Mouse (Mus musculus) C2C12 (cell line): Measurements from ENCODE around the gene Atcay. TPM values are rescaled to one million over a fixed set of nuclear protein-coding genes. Genes with fewer than 3 reads are reported as not detected.

Experiments used
- H3K27me3 ChIP-seq: one replicate; pipeline ENCODE4 v1.6.1; 2011; ENCODE audit not compliant: control insufficient read depth, insufficient read depth, insufficient read length
- H3K36me3 ChIP-seq: one replicate; pipeline ENCODE4 v1.6.1; 2011; ENCODE audit not compliant: control insufficient read depth, insufficient read depth
- H3K4me3 ChIP-seq: one replicate; pipeline ENCODE4 v1.5.1; 2011; ENCODE audit warnings: mild to moderate bottlenecking, control low read depth; ENCODE audit not compliant: poor library complexity, insufficient read depth, severe bottlenecking
- H3K79me2 ChIP-seq: one replicate; pipeline ENCODE4 v1.6.1; 2011; ENCODE audit not compliant: control insufficient read depth, insufficient read depth
- H3K79me3 ChIP-seq: one replicate; pipeline ENCODE4 v1.6.1; 2011; ENCODE audit warnings: low read depth, control low read depth
- H3ac ChIP-seq: one replicate; pipeline ENCODE3; 2011; ENCODE audit warnings: low read depth; ENCODE audit not compliant: control insufficient read depth, insufficient read length
- CEBPB ChIP-seq: IDR thresholded peaks from one replicate; pipeline ENCODE4 v1.6.1; 2011; ENCODE audit warnings: low read depth, mild to moderate bottlenecking, control low read depth, moderate library complexity
- CTCF ChIP-seq: IDR thresholded peaks from one replicate; pipeline ENCODE4 v1.5.1; 2011; ENCODE audit not compliant: control insufficient read depth, insufficient read depth, insufficient read length
- FOSL1 ChIP-seq: IDR thresholded peaks from one replicate; pipeline ENCODE4 v1.8.0; 2011; ENCODE audit warnings: mild to moderate bottlenecking, low read length; ENCODE audit not compliant: poor library complexity, insufficient read depth, severe bottlenecking
- MAX ChIP-seq: IDR thresholded peaks from one replicate; pipeline ENCODE4 v1.6.1; 2011; ENCODE audit warnings: mild to moderate bottlenecking, control low read depth
- MYOD1 ChIP-seq: IDR thresholded peaks from one replicate; pipeline ENCODE4 v1.6.1; 2011; ENCODE audit warnings: low read depth; ENCODE audit not compliant: control insufficient read depth, insufficient read length
- MYOG ChIP-seq: IDR thresholded peaks from one replicate; pipeline ENCODE4 v1.6.1; 2011; ENCODE audit not compliant: control insufficient read depth, insufficient read length; ENCODE audit errors: extremely low read depth
- USF1 ChIP-seq: IDR thresholded peaks from one replicate; pipeline ENCODE4 v1.6.1; 2011; ENCODE audit warnings: low read depth, mild to moderate bottlenecking, control low read depth, moderate library complexity
- polyA plus RNA-seq: library from polyadenylated mRNA; unstranded; fragments of >200 nt; fragmentation: generic; extraction: Trizol; gene quantifications from one replicate; pipeline ENCODE4 v1.2.1, GENCODE M21; 2012; ENCODE audit warnings: missing spikeins

Atcay gene
- polyA plus RNA-seq, 1 experiment: 0.26 TPM

DNA sequence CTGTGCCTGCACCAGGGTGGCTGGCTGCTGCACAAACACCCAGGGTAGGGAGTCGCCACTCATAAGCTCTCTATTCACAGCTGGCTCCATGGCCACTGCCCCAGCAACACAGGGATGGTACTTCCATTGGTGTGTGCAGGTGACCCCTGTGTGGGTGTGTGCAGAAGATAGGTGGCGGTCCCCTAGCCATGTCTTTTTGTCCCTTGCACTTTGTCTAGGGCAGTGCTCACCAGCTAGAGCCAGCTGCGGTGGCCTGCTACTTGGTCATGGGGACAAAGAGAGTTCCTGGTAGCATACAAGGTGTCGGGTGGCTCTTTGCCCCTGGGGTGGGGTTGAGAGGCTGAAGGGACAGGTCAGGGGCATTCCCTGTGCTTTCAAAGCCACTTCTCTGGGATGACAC, 13.5 kb upstream of the Atcay start:
- Histone ChIP-seq H3K4me3 (no peak overlapping the region), H3K79me3 (no peaks in the 10 kb centered on the region), H3K79me2 (no peaks in the 10 kb centered on the region), H3K27me3 (peaks cover 31% of the 10 kb centered on the region), H3K36me3 (no peaks in the 10 kb centered on the region), H3ac (no peak overlapping the region)
- TF ChIP-seq MYOD1 (no peak), CTCF (no peak), MAX (no peak), USF1 (no peak)

DNA sequence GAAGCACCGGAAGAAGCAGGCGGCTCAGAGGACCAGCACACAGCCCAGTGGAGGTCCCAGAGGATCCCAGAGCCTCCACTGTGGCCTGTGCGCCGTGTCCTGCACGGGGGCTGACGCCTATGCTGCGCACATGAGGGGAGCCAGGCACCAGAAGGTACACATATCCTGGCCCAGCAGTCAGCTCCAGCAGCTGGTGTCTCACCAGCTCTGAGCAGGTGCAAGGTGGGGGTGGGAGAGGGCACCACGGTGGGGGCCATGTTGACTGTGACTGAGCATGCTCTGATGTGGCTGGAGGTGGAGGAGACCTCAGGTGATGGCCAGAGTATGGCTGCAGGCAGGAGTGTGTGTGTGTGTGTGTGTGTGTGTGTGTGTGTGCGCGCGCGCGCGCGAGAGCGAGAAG, 11.4 kb upstream of the Atcay start:
- TF ChIP-seq MAX (no peak), MYOD1 (no peak), CTCF (no peak), MYOG (no peak)
- H3K36me3 ChIP-seq: no peaks in the 10 kb centered on the region
- H3K79me2 ChIP-seq: no peaks in the 10 kb centered on the region
- H3ac ChIP-seq: no peak overlapping the region
- no peak overlapping the region for H3K4me3 ChIP-seq
- H3K79me3 ChIP-seq: no peaks in the 10 kb centered on the region
- H3K27me3 ChIP-seq: peaks cover 31% of the 10 kb centered on the region

DNA sequence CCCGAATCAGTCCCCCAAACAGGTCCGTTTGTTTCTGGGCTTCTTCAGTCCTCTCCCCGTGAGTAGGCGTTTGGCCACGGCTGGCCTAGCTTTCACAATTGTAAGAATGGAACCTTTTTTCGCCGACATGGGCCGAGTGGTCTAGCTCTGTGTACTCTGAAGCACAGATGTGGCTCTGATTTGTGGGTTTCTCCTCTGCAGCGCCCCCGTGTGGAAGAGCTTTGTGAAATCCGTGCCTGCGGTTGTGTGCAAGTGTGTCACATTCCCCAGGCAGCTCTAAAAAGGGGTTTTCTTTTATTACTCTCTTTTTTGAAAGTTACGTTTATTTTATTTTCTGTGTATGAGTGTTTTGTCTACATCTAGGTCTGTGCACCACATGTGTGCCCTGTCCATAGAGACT, 10.2 kb upstream of the Atcay start:
- H3K79me2 ChIP-seq: no peaks in the 10 kb centered on the region
- H3K27me3 ChIP-seq: peaks cover 28% of the 10 kb centered on the region
- no peaks in the 10 kb centered on the region for H3K79me3 ChIP-seq
- no peaks in the 10 kb centered on the region for H3K36me3 ChIP-seq
- no peak overlapping the region for H3K4me3 ChIP-seq
- H3ac ChIP-seq: no peak overlapping the region
- TF ChIP-seq USF1: no peak
- TF ChIP-seq MAX: no peak
- no peak for TF ChIP-seq CEBPB
- TF ChIP-seq FOSL1: no peak
- no peak for TF ChIP-seq MYOG
- TF ChIP-seq CTCF: peak; percentile 54
- TF ChIP-seq MYOD1: no peak

DNA sequence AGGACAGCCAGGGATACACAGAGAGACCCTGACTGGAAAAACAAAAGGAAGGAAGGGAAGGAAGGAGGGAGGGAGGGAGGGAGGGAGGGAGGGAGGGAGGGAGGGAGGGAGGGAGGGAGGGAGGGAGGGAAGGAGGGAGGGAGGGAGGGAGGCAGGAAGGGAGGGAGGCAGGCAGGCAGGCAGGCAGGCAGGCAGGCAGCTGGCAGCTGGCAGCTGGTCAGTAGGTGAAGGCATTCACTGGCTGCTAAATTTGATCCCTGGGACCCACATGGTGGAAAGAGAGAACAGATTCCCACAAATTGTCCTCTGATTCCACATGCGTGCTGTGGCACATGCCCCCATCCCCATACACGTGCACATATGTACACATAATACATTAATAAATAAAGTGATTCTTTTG, 8.0 kb upstream of the Atcay start:
- Histone ChIP-seq H3K4me3 (no peak overlapping the region), H3K79me3 (no peaks in the 10 kb centered on the region), H3ac (no peak overlapping the region), H3K27me3 (peaks cover 20% of the 10 kb centered on the region), H3K36me3 (no peaks in the 10 kb centered on the region), H3K79me2 (no peaks in the 10 kb centered on the region)
- TF ChIP-seq CEBPB (no peak), CTCF (no peak), MYOG (no peak), USF1 (no peak), MAX (no peak), FOSL1 (no peak), MYOD1 (no peak)

GRCm38 (mm10) chr10:81236471-81237268, 6.0 kb upstream of the Atcay start:
- Histone ChIP-seq H3K79me2 (no peaks in the 10 kb centered on the region), H3K27me3 (peaks cover 2% of the 10 kb centered on the region), H3K36me3 (no peaks in the 10 kb centered on the region), H3K4me3 (no peak overlapping the region), H3K79me3 (no peaks in the 10 kb centered on the region), H3ac (no peak overlapping the region)
- TF ChIP-seq MYOG: no peak

GRCm38 (mm10) chr10:81234206-81234605, 3.6 kb upstream of the Atcay start:
- no peak for TF ChIP-seq MYOD1
- no peak for TF ChIP-seq CTCF
- no peak for TF ChIP-seq FOSL1
- TF ChIP-seq CEBPB: no peak
- TF ChIP-seq MAX: no peak
- TF ChIP-seq MYOG: no peak
- no peak for TF ChIP-seq USF1
- H3K27me3 ChIP-seq: no peaks in the 10 kb centered on the region

More at GRCm38 (mm10) chr10:81234206-81234605, 3.6 kb upstream of the Atcay start:
- Histone ChIP-seq H3K79me2 (no peaks in the 10 kb centered on the region), H3K36me3 (no peaks in the 10 kb centered on the region), H3K4me3 (no peak overlapping the region), H3K79me3 (no peaks in the 10 kb centered on the region), H3ac (no peak overlapping the region)
